13 mouse cellular contexts compared by ENCODE assay signal in the genomic region with DNA sequence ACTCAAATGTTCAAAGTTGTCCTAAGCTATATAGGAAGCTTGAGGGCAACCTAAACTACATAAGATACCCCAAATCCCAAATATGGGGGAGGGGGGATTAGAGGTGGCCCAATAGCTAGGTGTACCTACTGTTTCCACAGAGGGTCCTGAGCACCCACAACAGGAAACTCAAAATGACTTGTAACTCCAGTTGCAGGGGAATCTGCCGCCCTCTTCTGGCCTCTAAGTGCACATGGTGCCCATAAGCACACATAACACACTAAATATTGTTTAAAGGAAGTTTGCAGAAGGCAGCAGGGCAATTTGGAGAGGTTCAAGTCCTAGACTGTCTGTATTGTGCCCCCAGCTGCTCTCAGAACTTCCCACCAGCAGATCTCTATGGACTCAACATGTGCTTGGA. TPM values are rescaled to one million over a fixed set of nuclear protein-coding genes. Genes with fewer than 3 reads are reported as not detected.
DNase-seq lines count a peak whose midpoint lies in the region; ATAC-seq and TF ChIP-seq lines count a peak whose summit lies in the region.
"Had no signal": no experiment of that assay in that cellular context is flagged by ENCODE, and none has a peak within 500 bp of the region (broad histone marks: within the 10 kb centered on the region; RNA-seq: fewer than 3 reads in every experiment).

No protein-coding gene starts in this region.

- peak; percentile 51 for DNase-seq in forebrain, embryonic 11.5 days (ENCODE audit: low spot score)
- DNase-seq in lung, embryonic 14.5 days, result peak; percentile 60
- no peak for DNase-seq in lung, postnatal 36 days
- DNase-seq in NIH3T3 (ENCODE audit: low read depth), result peak; percentile 58
- DNase-seq in thymus, postnatal 10 days (ENCODE audit: low spot score in 2 of 2), result peak; percentile 26 to 36
- no peak for DNase-seq in cerebellum, adult 9-10 months
- DNase-seq in right cerebral cortex, adult 18-20 months, result no peak

- H3K27me3 ChIP-seq in forebrain, embryonic 11.5 days (ENCODE audit: control insufficient read depth, insufficient read depth, low read length), result no peaks in the 10 kb centered on the region
- H3K27me3 ChIP-seq in forebrain, embryonic 12.5 days, result no peaks in the 10 kb centered on the region
- H3K27me3 ChIP-seq in lung, embryonic 14.5 days (ENCODE audit: insufficient read depth, low read length), result no peaks in the 10 kb centered on the region
- H3K27me3 ChIP-seq: hindbrain, embryonic 15.5 days; liver, embryonic 15.5 days; midbrain, embryonic 13.5 days; stomach, embryonic 15.5 days had no signal

- H3K4me2 ChIP-seq in forebrain, embryonic 11.5 days (ENCODE audit: low read depth, low read length, severe bottlenecking), result no peak overlapping the region
- no peak overlapping the region for H3K4me2 ChIP-seq in forebrain, embryonic 12.5 days
- no peak overlapping the region for H3K4me2 ChIP-seq in lung, embryonic 14.5 days
- H3K4me2 ChIP-seq: hindbrain, embryonic 15.5 days; liver, embryonic 15.5 days; midbrain, embryonic 13.5 days; stomach, embryonic 15.5 days had no signal

- H3K36me3 ChIP-seq in forebrain, embryonic 11.5 days (ENCODE audit: control insufficient read depth, insufficient read depth, low read length), result no peaks in the 10 kb centered on the region; the same call in 1 of the 2 replicates
- peaks cover 36% of the 10 kb centered on the region for H3K36me3 ChIP-seq in forebrain, embryonic 12.5 days (replicated peaks)
- peaks cover 47% of the 10 kb centered on the region for H3K36me3 ChIP-seq in lung, embryonic 14.5 days (ENCODE audit: insufficient read depth)

- WGBS in forebrain, embryonic 11.5 days, result 42% methylated on average over 1 of the region's 1 CpGs
- 67% methylated on average over 1 of the region's 1 CpGs for WGBS in forebrain, embryonic 12.5 days
- 58% methylated on average over 1 of the region's 1 CpGs for WGBS in lung, embryonic 14.5 days

- H3K4me1 ChIP-seq in forebrain, embryonic 11.5 days (replicated peaks; ENCODE audit: control insufficient read depth, insufficient read depth, low read length), result no peaks in the 10 kb centered on the region
- H3K4me1 ChIP-seq in forebrain, embryonic 12.5 days, result no peaks in the 10 kb centered on the region
- no peaks in the 10 kb centered on the region for H3K4me1 ChIP-seq in lung, embryonic 14.5 days (ENCODE audit: insufficient read depth)
- H3K4me1 ChIP-seq: hindbrain, embryonic 15.5 days; midbrain, embryonic 13.5 days had no signal

- TF ChIP-seq CTCF in lung, embryonic 14.5 days (IDR thresholded peaks at IDR 0.05; ENCODE audit: low read depth), result peak; percentile 65

- H3K4me3 ChIP-seq in forebrain, embryonic 11.5 days (ENCODE audit: low read depth, low read length), result no peak overlapping the region
- no peak overlapping the region for H3K4me3 ChIP-seq in forebrain, embryonic 12.5 days (replicated peaks)
- H3K4me3 ChIP-seq in lung, embryonic 14.5 days (ENCODE audit: low read depth, low read length), result no peak overlapping the region
- H3K4me3 ChIP-seq: erythroblast, embryonic 14.5 days; hindbrain, embryonic 15.5 days; liver, embryonic 15.5 days; midbrain, embryonic 13.5 days; stomach, embryonic 15.5 days had no signal

- no peak overlapping the region for H3K9ac ChIP-seq in forebrain, embryonic 11.5 days (ENCODE audit: low read length)
- H3K9ac ChIP-seq in forebrain, embryonic 12.5 days, result no peak overlapping the region
- no peak overlapping the region for H3K9ac ChIP-seq in lung, embryonic 14.5 days
- H3K9ac ChIP-seq: hindbrain, embryonic 15.5 days; liver, embryonic 15.5 days; midbrain, embryonic 13.5 days; stomach, embryonic 15.5 days had no signal

- H3K9me3 ChIP-seq in forebrain, embryonic 11.5 days (ENCODE audit: control insufficient read depth, low read length), result no peaks in the 10 kb centered on the region
- H3K9me3 ChIP-seq in forebrain, embryonic 12.5 days, result no peaks in the 10 kb centered on the region
- H3K9me3 ChIP-seq in lung, embryonic 14.5 days (ENCODE audit: low read depth, low read length), result no peaks in the 10 kb centered on the region
- H3K9me3 ChIP-seq: hindbrain, embryonic 15.5 days; liver, embryonic 15.5 days; midbrain, embryonic 13.5 days; stomach, embryonic 15.5 days had no signal

- H3K27ac ChIP-seq in forebrain, embryonic 11.5 days (ENCODE audit: low read depth, low read length), result no peak overlapping the region
- H3K27ac ChIP-seq in forebrain, embryonic 12.5 days, result no peak overlapping the region
- no peak overlapping the region for H3K27ac ChIP-seq in lung, embryonic 14.5 days (ENCODE audit: low read depth)
- H3K27ac ChIP-seq: hindbrain, embryonic 15.5 days; liver, embryonic 15.5 days; midbrain, embryonic 13.5 days; stomach, embryonic 15.5 days had no signal

- ATAC-seq in forebrain, embryonic 11.5 days (replicated peaks; ENCODE audit: low FRiP score), result no peak
- ATAC-seq in forebrain, embryonic 12.5 days (ENCODE audit: low FRiP score), result no peak
- ATAC-seq in lung, embryonic 14.5 days (ENCODE audit: insufficient read depth), result no peak
- ATAC-seq: midbrain, embryonic 13.5 days had no signal

RNA-seq across cellular contexts. Expression of a gene that starts 18.6 kb away (rescaled TPM):
- 219 and 231 TPM in 2 replicates for polyA plus RNA-seq in forebrain, embryonic 11.5 days (2014; fragmentation: Nextera tagmentation; extraction: Ambion mirVana)
- polyA plus RNA-seq in forebrain, embryonic 12.5 days (2016; fragmentation: Nextera tagmentation; extraction: Ambion mirVana), result 194 and 201 TPM in 2 replicates
- polyA plus RNA-seq in lung, embryonic 14.5 days (2014; fragmentation: Nextera tagmentation; extraction: Ambion mirVana), result 215 and 218 TPM in 2 replicates

RNA-seq across cellular contexts. Expression of a gene that starts 43.8 kb away (rescaled TPM):
- polyA plus RNA-seq in forebrain, embryonic 11.5 days (2014; fragmentation: Nextera tagmentation; extraction: Ambion mirVana), result 29.8 and 31.1 TPM in 2 replicates
- polyA plus RNA-seq in forebrain, embryonic 12.5 days (2016; fragmentation: Nextera tagmentation; extraction: Ambion mirVana), result 30.4 and 33.0 TPM in 2 replicates
- 25.0 and 26.6 TPM in 2 replicates for polyA plus RNA-seq in lung, embryonic 14.5 days (2014; fragmentation: Nextera tagmentation; extraction: Ambion mirVana)

Comparison
In these comparisons a context has a peak if more than half of its experiments do, and no peak if none do; other contexts are left out.
1. DNase-seq: peak in forebrain, embryonic 11.5 days (single experiment), lung, embryonic 14.5 days (single experiment), NIH3T3 (single experiment) and thymus, postnatal 10 days (2 of 2); none in lung, postnatal 36 days (single experiment), cerebellum, adult 9-10 months (single experiment) and right cerebral cortex, adult 18-20 months (single experiment).